Mouse (Mus musculus): Measurements from ENCODE around the gene Bag6.

The Bag6 gene

GRCm38 (mm10) chr17:35166352-35167035, 31.5 kb downstream of the Bag6 start:
- peak in 1 of 2 experiments; percentile 63 for DNase-seq (ENCODE audit: low spot score in 2 of 2)

GRCm38 (mm10) chr17:35167794-35168193, 32.8 kb downstream of the Bag6 start:
- DNase-seq (ENCODE audit: low spot score in 2 of 2), result no peak

GRCm38 (mm10) chr17:35168541-35169207, 33.7 kb downstream of the Bag6 start:
- DNase-seq (ENCODE audit: low spot score in 2 of 2), result no peak

- no peak for DNase-seq (ENCODE audit: low spot score in 2 of 2)
Observed at GRCm38 (mm10) chr17:35172445-35173234, 37.7 kb downstream of the Bag6 start.

- DNase-seq (ENCODE audit: low spot score in 2 of 2), result no peak
Observed at GRCm38 (mm10) chr17:35173329-35173728, 38.4 kb downstream of the Bag6 start.

- no peak for DNase-seq (ENCODE audit: low spot score in 2 of 2)
Observed at GRCm38 (mm10) chr17:35174201-35174977, 39.4 kb downstream of the Bag6 start.

GRCm38 (mm10) chr17:35175382-35175781, 40.4 kb downstream of the Bag6 start:
- DNase-seq (ENCODE audit: low spot score in 2 of 2), result no peak

- no peak for DNase-seq (ENCODE audit: low spot score in 2 of 2)
Observed at GRCm38 (mm10) chr17:35175968-35176367, 41.0 kb downstream of the Bag6 start, which contains the start of gene Aif1. Gene Aif1, minus strand, starts transcription at chr17:35176068.

GRCm38 (mm10) chr17:35178528-35178927, 43.5 kb downstream of the Bag6 start:
- no peak for DNase-seq (ENCODE audit: low spot score in 2 of 2)

GRCm38 (mm10) chr17:35180093-35180492, 45.1 kb downstream of the Bag6 start:
- no peak for DNase-seq (ENCODE audit: low spot score in 2 of 2)

GRCm38 (mm10) chr17:35185639-35186611, 50.9 kb downstream of the Bag6 start:
- DNase-seq (ENCODE audit: low spot score in 2 of 2), result peak in 1 of 2 experiments; percentile 24

- DNase-seq (ENCODE audit: low spot score in 2 of 2), result no peak
Observed at GRCm38 (mm10) chr17:35186681-35187080, 51.7 kb downstream of the Bag6 start.

- no peak for DNase-seq (ENCODE audit: low spot score in 2 of 2)
Observed at GRCm38 (mm10) chr17:35187345-35187744, 52.4 kb downstream of the Bag6 start.

- no peak for DNase-seq (ENCODE audit: low spot score in 2 of 2)
Observed at GRCm38 (mm10) chr17:35187959-35188610, 53.1 kb downstream of the Bag6 start, which contains the start of gene Lst1. Gene Lst1, minus strand, starts transcription at chr17:35188439.

- no peak for DNase-seq (ENCODE audit: low spot score in 2 of 2)
Observed at GRCm38 (mm10) chr17:35189186-35189585, 54.2 kb downstream of the Bag6 start.

- DNase-seq (ENCODE audit: low spot score in 2 of 2), result no peak
Observed at GRCm38 (mm10) chr17:35190096-35190495, 55.1 kb downstream of the Bag6 start.

GRCm38 (mm10) chr17:35191723-35192122, 56.7 kb downstream of the Bag6 start:
- no peak for DNase-seq (ENCODE audit: low spot score in 2 of 2)

- no peak for DNase-seq (ENCODE audit: low spot score in 2 of 2)
Observed at GRCm38 (mm10) chr17:35192924-35193323, 57.9 kb downstream of the Bag6 start.

- DNase-seq (ENCODE audit: low spot score in 2 of 2), result no peak
Observed at GRCm38 (mm10) chr17:35193881-35194843, 59.2 kb downstream of the Bag6 start, which contains the start of gene Ltb. Gene Ltb, plus strand, starts transcription at chr17:35194439.
